Mouse (Mus musculus) layer of hippocampus, adult 2 months (tissue): Measurements from ENCODE around the gene Khdc1a. TPM values are rescaled to one million over a fixed set of nuclear protein-coding genes. Genes with fewer than 3 reads are reported as not detected.
"Not testable (repeated sequence)": the region's sequence is repeated elsewhere in the genome, so short reads cannot be mapped to it uniquely, and the experiment has no call there.

ENCODE experiments used
- DNase-seq, 2 experiments: peaks; one replicate each; pipeline ENCODE4 v3.0.0; 2022; ENCODE audit warnings: low spot score in 2 of 2
- H3K27ac ChIP-seq: fragments of 200-600 bp; 2 replicates; pipeline ENCODE4 v1.8.1; 2022
- H3K4me3 ChIP-seq: fragments of 200-600 bp; 2 replicates; pipeline ENCODE4 v1.8.1; 2022; ENCODE audit warnings: mild to moderate bottlenecking
- CTCF ChIP-seq: fragments of 200-600 bp; conservative IDR thresholded peaks from 2 replicates; pipeline ENCODE4 v1.8.1; 2022; ENCODE audit warnings: antibody characterized with exemption, mild to moderate bottlenecking, moderate library complexity
- total RNA-seq, 2 experiments: library from RNA; stranded (reverse); gene quantifications; 2 replicates each; pipeline ENCODE4 v1.2.3; 2021

The Khdc1a gene
- total RNA-seq, 2 experiments from 2014 or later = not detected

- DNase-seq = no peak
- Histone ChIP-seq H3K27ac (no peak overlapping the region), H3K4me3 (no peak overlapping the region)
- TF ChIP-seq CTCF = no peak
Observed at GRCm38 (mm10) chr1:21326733-21327132, 22.7 kb upstream of the Khdc1a start.

- not testable (repeated sequence) for DNase-seq, H3K4me3 ChIP-seq, H3K27ac ChIP-seq
Observed at GRCm38 (mm10) chr1:21331161-21331560, 18.3 kb upstream of the Khdc1a start.

- Histone ChIP-seq H3K27ac (no peak overlapping the region), H3K4me3 (no peak overlapping the region)
- DNase-seq = no peak
- TF ChIP-seq CTCF = no peak
Observed at GRCm38 (mm10) chr1:21333222-21333973, 16.0 kb upstream of the Khdc1a start.

GRCm38 (mm10) chr1:21335836-21336235 is 13.6 kb upstream of the Khdc1a start:
- DNase-seq = no peak

DNA sequence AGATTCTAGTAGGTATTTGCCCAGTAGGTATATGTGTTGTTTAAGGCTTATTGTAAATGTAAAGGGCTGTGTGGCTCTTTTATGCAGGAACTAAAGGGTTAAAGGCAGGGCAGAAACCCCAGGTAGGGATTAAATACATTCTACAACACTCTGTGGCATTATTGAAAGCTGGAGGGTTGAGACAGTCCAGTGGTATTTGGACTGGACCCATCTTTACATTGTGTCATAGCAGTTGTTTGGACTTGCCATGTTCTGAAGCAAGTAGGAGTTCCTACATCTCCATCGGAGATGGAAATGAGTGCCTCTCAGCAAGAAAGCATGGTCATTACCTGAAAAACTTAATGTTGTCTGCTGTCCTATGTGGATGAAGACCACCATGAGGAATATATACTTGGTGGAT is 8.7 kb upstream of the Khdc1a start:
- H3K27ac ChIP-seq = no peak overlapping the region
- TF ChIP-seq CTCF = no peak
- no peak overlapping the region for H3K4me3 ChIP-seq
- DNase-seq = no peak

More at GRCm38 (mm10) chr1:21335836-21336235, 13.6 kb upstream of the Khdc1a start:
- no peak overlapping the region for H3K27ac ChIP-seq
- TF ChIP-seq CTCF = no peak
- no peak overlapping the region for H3K4me3 ChIP-seq

GRCm38 (mm10) chr1:21344253-21344652 is 5.2 kb upstream of the Khdc1a start:
- no peak overlapping the region for H3K4me3 ChIP-seq
- peak; percentile 23 to 65 for DNase-seq
- H3K27ac ChIP-seq = no peak overlapping the region
- peak; percentile 90 for TF ChIP-seq CTCF

DNA sequence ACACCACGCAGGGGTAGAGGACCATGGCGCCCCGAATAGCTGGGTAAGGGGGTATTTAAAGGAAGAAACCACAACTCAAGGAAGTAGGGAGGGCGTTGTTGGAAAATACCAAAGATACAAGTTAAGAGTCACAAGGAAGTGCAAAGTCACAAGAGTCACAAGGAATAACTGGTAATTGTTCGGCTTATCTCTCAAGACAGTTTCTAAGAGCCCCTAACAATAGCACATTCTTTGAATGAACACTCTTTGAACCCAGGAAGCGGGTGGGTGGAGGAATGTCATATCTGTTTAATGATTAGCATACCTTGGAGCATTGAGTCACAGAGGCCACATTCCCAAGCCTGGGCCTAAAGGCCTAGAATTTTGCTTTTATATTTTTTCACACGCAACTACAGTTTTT is 4.7 kb upstream of the Khdc1a start:
- not testable (repeated sequence) for H3K4me3 ChIP-seq, H3K27ac ChIP-seq, DNase-seq

GRCm38 (mm10) chr1:21368031-21368430 is 18.6 kb downstream of the Khdc1a start, which contains the start of gene Khdc1c:
TSS of gene Khdc1c (plus strand) at chr1:21368331.
- H3K27ac ChIP-seq, DNase-seq, H3K4me3 ChIP-seq: not testable (repeated sequence)

DNA sequence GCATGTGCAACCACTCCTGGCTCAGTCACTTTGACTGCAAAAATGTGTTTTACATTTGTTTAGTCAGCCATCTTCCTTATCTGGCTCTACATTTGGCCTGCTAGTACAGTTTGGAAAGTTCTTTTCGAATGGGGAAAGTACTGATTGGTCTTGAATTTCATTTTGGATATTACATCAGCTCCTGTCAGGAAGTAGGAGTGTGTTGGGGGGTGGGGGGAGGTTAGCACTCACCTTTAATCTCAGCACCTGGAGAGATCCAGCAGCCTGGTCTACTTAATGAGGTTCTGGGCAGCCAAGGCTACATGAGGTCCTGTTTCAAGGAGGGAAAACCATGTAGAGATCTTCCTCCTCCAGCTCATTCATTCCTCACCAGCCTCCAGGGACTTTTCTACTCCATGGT is 33.8 kb downstream of the Khdc1a start, which contains the start of gene Khdc1b:
Gene Khdc1b, plus strand, starts transcription at position 301 of the 400 bp plus-strand sequence.
- Histone ChIP-seq H3K4me3 (no peak within 1 kb of the TSS), H3K27ac (no peak within 1 kb of the TSS)
- no peak for DNase-seq
- no peak for TF ChIP-seq CTCF

GRCm38 (mm10) chr1:21391138-21391671 is 41.8 kb downstream of the Khdc1a start:
- no peak for TF ChIP-seq CTCF
- no peak for DNase-seq
- Histone ChIP-seq H3K27ac (no peak overlapping the region), H3K4me3 (no peak overlapping the region)

Other genes with a start within 250 kb of the Khdc1a start
- 10 to 100 TPM; 21.9 to 28.9 TPM for gene Tmem14a, start 131.1 kb upstream of the Khdc1a start, total RNA-seq
- 1 to 10 TPM; 1.1 to 1.4 TPM for gene Gsta3, start 109.1 kb upstream of the Khdc1a start, total RNA-seq
- not detected for gene Khdc1c, start 18.7 kb downstream of the Khdc1a start, total RNA-seq
- not detected for gene Khdc1b, start 33.9 kb downstream of the Khdc1a start, total RNA-seq